Comparison of ENCODE assay signal across 9 mouse cellular contexts in genomic region chr12:15507576-15507975, GRCm38 (mm10).
DNase-seq lines count a peak whose midpoint lies in the region; ATAC-seq and TF ChIP-seq lines count a peak whose summit lies in the region.
"Had no signal": no experiment of that assay in that cellular context is flagged by ENCODE, and none has a peak within 500 bp of the region (broad histone marks: within the 10 kb centered on the region; RNA-seq: fewer than 3 reads in every experiment).

No protein-coding gene starts in this region.

- H3K27ac ChIP-seq in liver, postnatal 0 days (ENCODE audit: low read depth): no peak overlapping the region
- H3K27ac ChIP-seq in hindbrain, postnatal 0 days: no peak overlapping the region
- H3K27ac ChIP-seq: embryonic facial prominence, embryonic 13.5 days had no signal

- H3K27me3 ChIP-seq in liver, postnatal 0 days (ENCODE audit: insufficient read depth, low read length): no peaks in the 10 kb centered on the region
- no peaks in the 10 kb centered on the region for H3K27me3 ChIP-seq in hindbrain, postnatal 0 days (ENCODE audit: insufficient read depth, low read length)
- H3K27me3 ChIP-seq: embryonic facial prominence, embryonic 13.5 days had no signal

- TF ChIP-seq EP300 in liver, postnatal 0 days (IDR thresholded peaks at IDR 0.05; ENCODE audit: low read depth): no peak

- H3K36me3 ChIP-seq in liver, postnatal 0 days (replicated peaks; ENCODE audit: insufficient read depth, low read length): no peaks in the 10 kb centered on the region
- H3K36me3 ChIP-seq in hindbrain, postnatal 0 days (ENCODE audit: insufficient read depth, low read length): no peaks in the 10 kb centered on the region
- H3K36me3 ChIP-seq: embryonic facial prominence, embryonic 13.5 days had no signal

- no peak for ATAC-seq in CD4-positive, CD25-positive, alpha-beta regulatory T cell, adult 4 months
- no peak for ATAC-seq in liver, postnatal 0 days
- 0 out of 2 replicates have a peak, but pooled peaks have one; percentile 47 for ATAC-seq in hindbrain, postnatal 0 days
- ATAC-seq in monocyte, adult 5-6 weeks (replicated peaks; ENCODE audit: insufficient number of reproducible peaks, low FRiP score, low TSS enrichment, poor library complexity, severe bottlenecking): no peak

- no peak overlapping the region for H3K4me2 ChIP-seq in liver, postnatal 0 days (ENCODE audit: low read depth, low read length)
- peak overlapping the region; percentile 23; the same call in 1 of the 2 replicates for H3K4me2 ChIP-seq in hindbrain, postnatal 0 days (ENCODE audit: low read depth, low read length)
- H3K4me2 ChIP-seq: embryonic facial prominence, embryonic 13.5 days had no signal

- H3K9me3 ChIP-seq in liver, postnatal 0 days (ENCODE audit: low read length): no peaks in the 10 kb centered on the region
- H3K9me3 ChIP-seq in hindbrain, postnatal 0 days (ENCODE audit: low read length): no peaks in the 10 kb centered on the region
- H3K9me3 ChIP-seq: embryonic facial prominence, embryonic 13.5 days had no signal

- no peaks in the 10 kb centered on the region for H3K4me1 ChIP-seq in liver, postnatal 0 days (ENCODE audit: insufficient read depth)
- H3K4me1 ChIP-seq in hindbrain, postnatal 0 days (ENCODE audit: insufficient read depth, low read length): no peaks in the 10 kb centered on the region
- H3K4me1 ChIP-seq: embryonic facial prominence, embryonic 13.5 days had no signal

- TF ChIP-seq CTCF in liver, postnatal 0 days (IDR thresholded peaks at IDR 0.05; ENCODE audit: low read depth): peak; percentile 47
- TF ChIP-seq CTCF in hindbrain, postnatal 0 days (IDR thresholded peaks at IDR 0.05; ENCODE audit: low read depth): peak; percentile 82

- H3K4me3 ChIP-seq in liver, postnatal 0 days (ENCODE audit: low read depth, low read length): no peak overlapping the region
- H3K4me3 ChIP-seq in hindbrain, postnatal 0 days (ENCODE audit: low read length): no peak overlapping the region
- H3K4me3 ChIP-seq: embryonic facial prominence, embryonic 13.5 days had no signal

- DNase-seq in CD4-positive, CD25-positive, alpha-beta regulatory T cell, adult 2 months (ENCODE audit: low read depth, low spot score): peak; percentile 1
- no peak for DNase-seq in liver, postnatal 0 days
- no peak for DNase-seq in liver
- peak; percentile 94 for DNase-seq in hindbrain, postnatal 0 days (ENCODE audit: low spot score)
- peak; percentile 25 for DNase-seq in retina, postnatal 7 days (ENCODE audit: low read depth, low spot score)
- no peak for DNase-seq in adrenal gland, postnatal 25 days

- WGBS in liver, postnatal 0 days (ENCODE audit: insufficient replicate concordance): 27% methylated on average over 7 of the region's 7 CpGs
- 25% methylated on average over 7 of the region's 7 CpGs for WGBS in hindbrain, postnatal 0 days

- no peak overlapping the region for H3K9ac ChIP-seq in liver, postnatal 0 days (replicated peaks)
- H3K9ac ChIP-seq in hindbrain, postnatal 0 days (replicated peaks; ENCODE audit: low read length): no peak overlapping the region
- H3K9ac ChIP-seq: embryonic facial prominence, embryonic 13.5 days had no signal

Comparison
In these comparisons a context has a peak if more than half of its experiments do, and no peak if none do; other contexts are left out.
1. DNase-seq: peak in CD4-positive, CD25-positive, alpha-beta regulatory T cell, adult 2 months (single experiment), hindbrain, postnatal 0 days (single experiment) and retina, postnatal 7 days (single experiment); none in liver, postnatal 0 days (single experiment), liver (single experiment) and adrenal gland, postnatal 25 days (single experiment).